8 mouse cellular contexts compared by ENCODE assay signal in the genomic region with DNA sequence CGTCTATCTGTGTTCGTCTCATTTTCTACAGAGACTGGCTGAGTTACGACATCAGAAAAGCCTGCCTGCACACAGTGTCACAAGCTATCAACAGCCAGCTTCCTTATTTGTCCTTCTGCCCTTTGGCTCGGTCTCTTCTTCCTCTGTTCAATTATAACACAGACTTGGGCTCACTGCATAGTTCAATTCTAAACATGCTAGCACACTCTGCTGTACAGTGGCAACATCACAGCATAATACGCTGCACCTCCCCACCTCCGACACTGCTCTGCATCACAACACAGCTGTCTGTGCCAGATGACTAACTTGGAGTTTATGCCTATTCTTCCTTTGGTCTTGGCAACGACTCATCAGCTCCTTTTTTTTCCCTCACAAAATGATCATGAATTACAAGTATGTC.
DNase-seq lines count a peak whose midpoint lies in the region; ATAC-seq and TF ChIP-seq lines count a peak whose summit lies in the region.

No protein-coding gene starts in this region.

- H3K9ac ChIP-seq in midbrain, embryonic 15.5 days: no peak overlapping the region

- no peak overlapping the region for H3K27ac ChIP-seq in kidney, adult 2 months (ENCODE audit: insufficient read depth, low read depth, low read length)
- no peak overlapping the region for H3K27ac ChIP-seq in midbrain, embryonic 15.5 days

- H3K36me3 ChIP-seq in kidney, adult 2 months (ENCODE audit: control insufficient read depth, insufficient read depth, low read length): no peaks in the 10 kb centered on the region
- H3K36me3 ChIP-seq in midbrain, embryonic 15.5 days (replicated peaks): no peaks in the 10 kb centered on the region

- H3K9me3 ChIP-seq in midbrain, embryonic 15.5 days: no peaks in the 10 kb centered on the region

- no peak for TF ChIP-seq POLR2A in kidney, adult 2 months (IDR thresholded peaks at IDR 0.05; ENCODE audit: low read depth, low read length)

- peak; percentile 81 for ATAC-seq in midbrain, embryonic 15.5 days (replicated peaks)

- H3K4me3 ChIP-seq in kidney, adult 2 months (ENCODE audit: insufficient read depth, low read depth, low read length): no peak overlapping the region
- H3K4me3 ChIP-seq in midbrain, embryonic 15.5 days: no peak overlapping the region

- DNase-seq in kidney, adult 2 months: peak; percentile 7
- DNase-seq in kidney, adult 18-20 months: no peak
- peak; percentile 25 for DNase-seq in adrenal gland, postnatal 14 days
- peak; percentile 35 to 55 for DNase-seq in heart, adult 18-20 months
- peak; percentile 35 for DNase-seq in layer of hippocampus, adult 11-12 months (ENCODE audit: low spot score)
- DNase-seq in T-cell, adult 2 months (ENCODE audit: low spot score): no peak
- DNase-seq in spleen, postnatal 10 days (ENCODE audit: low spot score in 2 of 2): no peak

- H3K4me1 ChIP-seq in kidney, adult 2 months (ENCODE audit: control insufficient read depth, insufficient read depth, low read length): no peaks in the 10 kb centered on the region
- no peaks in the 10 kb centered on the region for H3K4me1 ChIP-seq in midbrain, embryonic 15.5 days

- 24% methylated on average over 7 of the region's 7 CpGs for WGBS in kidney, adult 2 months
- 58% methylated on average over 7 of the region's 7 CpGs for WGBS in midbrain, embryonic 15.5 days

- peak; percentile 27; the same call in 1 of the 2 replicates for TF ChIP-seq CTCF in kidney, adult 2 months (conservative IDR thresholded peaks at IDR 0.05; ENCODE audit: insufficient read depth, insufficient read length, low read depth, low read length)

- H3K27me3 ChIP-seq in kidney, adult 2 months (replicated peaks; ENCODE audit: control insufficient read depth, insufficient read depth, low read length): no peaks in the 10 kb centered on the region
- no peaks in the 10 kb centered on the region for H3K27me3 ChIP-seq in midbrain, embryonic 15.5 days (replicated peaks)

- no peak overlapping the region for H3K4me2 ChIP-seq in midbrain, embryonic 15.5 days

Comparison
In these comparisons a context has a peak if more than half of its experiments do, and no peak if none do; other contexts are left out.
1. DNase-seq: peak in kidney, adult 2 months (single experiment), adrenal gland, postnatal 14 days (single experiment), heart, adult 18-20 months (2 of 2) and layer of hippocampus, adult 11-12 months (single experiment); none in kidney, adult 18-20 months (single experiment), T-cell, adult 2 months (single experiment) and spleen, postnatal 10 days (0 of 2).